Mouse (Mus musculus) hindbrain, embryonic 12.5 days (tissue): ENCODE measurements around the gene Med13l. TPM values are rescaled to one million over a fixed set of nuclear protein-coding genes. Genes with fewer than 3 reads are reported as not detected.

ENCODE experiments used
- ATAC-seq: fragments of 200-750 bp; cut with Nextera tagmentation; 2 replicates; pipeline ENCODE4 v1.8.0; 2017; ENCODE audit warnings: moderate TSS enrichment; ENCODE audit not compliant: low FRiP score
- H3K27ac ChIP-seq: fragments of 300-500 bp; sonication (generic); 2 replicates; pipeline ENCODE4 v1.5.1; 2016; ENCODE audit warnings: mild to moderate bottlenecking
- H3K27me3 ChIP-seq: fragments of 300-500 bp; sonication (generic); 2 replicates; pipeline ENCODE4 v1.6.1; 2016; ENCODE audit warnings: mild to moderate bottlenecking
- H3K36me3 ChIP-seq: fragments of 300-500 bp; sonication (generic); 2 replicates; pipeline ENCODE4 v1.6.1; 2016; ENCODE audit warnings: mild to moderate bottlenecking
- H3K4me1 ChIP-seq: fragments of 300-500 bp; sonication (generic); 2 replicates; pipeline ENCODE4 v1.6.1; 2016
- H3K4me2 ChIP-seq: fragments of 300-500 bp; sonication (generic); replicated peaks from 2 replicates; pipeline ENCODE4 v1.6.1; 2016; ENCODE audit warnings: mild to moderate bottlenecking
- H3K4me3 ChIP-seq: fragments of 300-500 bp; sonication (generic); 2 replicates; pipeline ENCODE4 v1.5.1; 2016; ENCODE audit warnings: mild to moderate bottlenecking
- H3K9ac ChIP-seq: fragments of 300-500 bp; sonication (generic); 2 replicates; pipeline ENCODE4 v1.6.1; 2016; ENCODE audit warnings: mild to moderate bottlenecking, moderate library complexity
- H3K9me3 ChIP-seq: fragments of 300-500 bp; sonication (generic); replicated peaks from 2 replicates; pipeline ENCODE4 v1.6.1; 2016; ENCODE audit warnings: mild to moderate bottlenecking
- WGBS: fragments of 180-500 bp; shearing (Covaris S2); methylation state at CpG from one replicate; pipeline ENCODE4 v1.1.7; 2016; 5-methylcytosine and 5-hydroxymethylcytosine counted together
- polyA plus RNA-seq: library from polyadenylated mRNA; unstranded; fragments of >200 nt; fragmentation: Nextera tagmentation; extraction: Ambion mirVana; gene quantifications from 2 replicates; pipeline ENCODE4 v1.2.1, GENCODE M21; 2016

The Med13l gene
- polyA plus RNA-seq, 1 experiment from 2014 or later: 18.7 TPM

DNA sequence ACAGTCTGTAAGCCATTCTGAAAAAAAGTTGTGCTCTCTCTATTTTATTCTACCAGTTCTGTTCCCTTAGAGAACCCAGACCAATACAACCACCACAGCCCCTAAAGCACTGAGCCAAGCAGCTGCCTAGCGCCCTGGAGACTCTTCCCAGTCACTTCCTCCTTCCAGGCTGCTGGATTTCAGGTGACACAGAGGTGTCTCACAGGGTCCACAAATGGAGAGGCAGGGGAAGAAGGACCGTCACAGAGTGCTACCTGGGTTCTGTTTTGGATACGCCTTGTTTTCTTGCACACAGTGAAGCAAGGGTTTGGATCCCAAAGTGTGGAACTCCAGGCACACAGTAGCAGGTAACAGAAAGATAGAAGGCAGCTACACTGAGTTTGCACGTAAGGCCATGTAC is 140.5 kb downstream of the Med13l start:
- no peak overlapping the region for H3K9ac ChIP-seq
- H3K4me2 ChIP-seq: no peak overlapping the region
- 86% methylated on average over 4 of the region's 4 CpGs for WGBS
- no peaks in the 10 kb centered on the region for H3K9me3 ChIP-seq
- no peak overlapping the region for H3K27ac ChIP-seq
- H3K4me3 ChIP-seq: no peak overlapping the region
- no peaks in the 10 kb centered on the region for H3K36me3 ChIP-seq
- H3K4me1 ChIP-seq: peaks cover 59% of the 10 kb centered on the region
- H3K27me3 ChIP-seq: no peaks in the 10 kb centered on the region
- no peak for ATAC-seq

DNA sequence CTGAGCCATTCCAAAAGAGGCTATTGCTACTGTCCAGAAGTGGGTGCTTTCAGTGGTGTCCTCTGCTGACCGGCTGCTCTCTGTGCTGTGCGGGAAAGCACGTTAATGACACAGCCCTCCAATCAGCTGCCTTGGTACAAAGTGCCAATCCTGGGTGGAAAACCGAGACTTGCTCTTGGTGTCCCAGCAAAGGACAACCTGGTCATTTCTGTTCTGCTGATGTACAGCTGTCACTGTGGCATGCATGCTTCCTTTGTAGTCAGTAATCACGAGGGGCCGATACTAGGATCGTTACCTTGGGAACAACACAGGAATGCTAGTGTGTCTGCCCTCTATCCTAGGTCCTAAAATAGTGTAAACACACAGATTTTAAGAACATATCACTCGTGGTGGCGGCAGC is 142.2 kb downstream of the Med13l start:
- Histone ChIP-seq H3K27ac (no peak overlapping the region), H3K9ac (no peak overlapping the region), H3K36me3 (no peaks in the 10 kb centered on the region), H3K4me1 (peaks cover 69% of the 10 kb centered on the region), H3K4me2 (no peak overlapping the region), H3K27me3 (no peaks in the 10 kb centered on the region), H3K4me3 (no peak overlapping the region), H3K9me3 (no peaks in the 10 kb centered on the region)
- WGBS: 22% methylated on average over 9 of the region's 9 CpGs
- no peak for ATAC-seq

DNA sequence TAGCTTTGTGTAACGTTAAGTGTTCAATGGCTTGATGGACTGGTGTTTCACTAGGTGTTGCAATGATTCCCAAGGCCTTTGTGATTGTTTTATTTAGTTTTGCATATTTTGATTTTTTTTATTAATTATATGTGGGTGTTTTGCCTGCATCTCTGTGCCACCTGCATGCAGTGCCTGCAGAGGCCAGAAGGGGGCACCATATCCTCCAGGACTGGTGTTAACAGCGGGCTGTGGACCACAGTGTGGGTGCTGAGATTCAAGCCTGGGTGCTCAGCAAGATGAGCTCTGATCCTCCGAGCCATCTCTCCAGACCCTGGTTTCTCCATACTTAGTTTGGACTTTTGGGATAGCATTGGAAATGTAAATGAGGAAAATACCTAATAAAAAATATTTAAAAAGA is 143.7 kb downstream of the Med13l start:
- no peak overlapping the region for H3K4me3 ChIP-seq
- H3K9me3 ChIP-seq: no peaks in the 10 kb centered on the region
- no peak overlapping the region for H3K4me2 ChIP-seq
- no peak for ATAC-seq
- no peaks in the 10 kb centered on the region for H3K36me3 ChIP-seq
- no peaks in the 10 kb centered on the region for H3K27me3 ChIP-seq
- H3K9ac ChIP-seq: no peak overlapping the region
- H3K27ac ChIP-seq: no peak overlapping the region
- peaks cover 78% of the 10 kb centered on the region for H3K4me1 ChIP-seq
- 77% methylated on average over 3 of the region's 3 CpGs for WGBS

DNA sequence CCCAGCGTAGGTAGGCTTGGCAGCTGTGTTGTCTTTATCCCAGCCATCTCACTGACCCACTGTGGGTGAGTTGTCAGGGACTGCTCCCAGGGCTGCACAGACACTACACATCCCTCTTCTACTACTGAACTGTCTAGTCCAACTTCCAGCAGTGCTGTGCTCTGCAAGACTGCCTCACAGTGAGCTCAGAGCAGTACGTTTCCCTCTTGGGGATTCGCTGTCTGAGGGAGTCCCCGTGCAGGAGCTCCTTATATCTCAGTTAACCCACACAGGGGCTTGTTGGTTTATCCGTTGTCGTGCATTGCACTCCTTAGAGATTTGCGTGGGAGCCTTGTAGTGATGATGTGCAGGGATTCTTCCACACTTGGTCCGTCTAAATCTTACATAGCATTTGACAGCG is 144.5 kb downstream of the Med13l start:
- 90% methylated on average over 9 of the region's 9 CpGs for WGBS
- no peak overlapping the region for H3K4me3 ChIP-seq
- no peak for ATAC-seq
- H3K27ac ChIP-seq: no peak overlapping the region
- H3K27me3 ChIP-seq: no peaks in the 10 kb centered on the region
- no peak overlapping the region for H3K4me2 ChIP-seq
- H3K36me3 ChIP-seq: no peaks in the 10 kb centered on the region
- H3K4me1 ChIP-seq: peaks cover 82% of the 10 kb centered on the region
- H3K9me3 ChIP-seq: no peaks in the 10 kb centered on the region
- H3K9ac ChIP-seq: no peak overlapping the region

DNA sequence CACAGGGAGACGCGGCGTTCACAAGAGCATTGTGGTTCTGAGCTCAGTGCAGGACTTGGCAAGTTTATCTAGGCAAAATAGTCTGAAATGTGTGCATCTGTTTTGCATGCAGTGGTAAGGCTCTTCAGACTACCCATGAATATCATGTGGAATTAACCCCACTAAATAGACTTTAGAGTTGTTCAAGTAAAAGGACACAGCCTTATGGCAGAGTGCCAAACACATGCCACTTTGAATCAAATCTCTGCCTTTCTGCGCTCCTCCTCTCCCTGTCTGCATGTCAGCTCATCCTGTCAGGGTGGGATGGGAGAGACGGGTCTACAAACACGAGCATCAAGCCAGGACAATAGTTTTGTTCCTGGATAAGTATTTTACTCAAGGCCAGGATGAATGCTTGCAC is 145.5 kb downstream of the Med13l start:
- Histone ChIP-seq H3K27ac (peak overlapping the region; percentile 60), H3K27me3 (no peaks in the 10 kb centered on the region), H3K9ac (no peak overlapping the region), H3K4me1 (peaks cover 82% of the 10 kb centered on the region), H3K36me3 (no peaks in the 10 kb centered on the region), H3K4me2 (no peak overlapping the region), H3K9me3 (no peaks in the 10 kb centered on the region), H3K4me3 (no peak overlapping the region)
- WGBS: 57% methylated on average over 6 of the region's 6 CpGs
- ATAC-seq: no peak

DNA sequence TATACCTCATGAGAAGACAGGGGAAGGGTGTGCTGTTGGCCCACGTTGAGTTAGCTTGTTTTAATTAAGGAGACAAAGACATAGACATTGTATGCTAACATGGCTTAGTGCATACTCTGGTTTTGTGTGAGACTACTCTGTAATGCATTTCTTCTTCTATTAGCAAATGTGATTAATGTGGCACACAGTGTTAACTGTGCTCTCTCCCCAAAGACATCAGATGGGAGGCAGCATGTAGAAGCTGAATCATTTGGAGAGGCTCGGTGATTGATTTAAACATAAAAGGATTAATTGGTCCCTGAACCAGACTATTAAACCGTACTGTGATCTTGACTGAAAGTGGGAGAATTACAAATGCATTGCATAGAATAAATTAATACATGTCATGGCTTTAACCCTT is 145.9 kb downstream of the Med13l start:
- no peak for ATAC-seq
- WGBS: 40% methylated on average over 3 of the region's 3 CpGs
- no peak overlapping the region for H3K9ac ChIP-seq
- H3K4me1 ChIP-seq: peaks cover 81% of the 10 kb centered on the region
- H3K27me3 ChIP-seq: no peaks in the 10 kb centered on the region
- peak overlapping the region; percentile 60 for H3K27ac ChIP-seq
- H3K4me2 ChIP-seq: no peak overlapping the region
- H3K9me3 ChIP-seq: no peaks in the 10 kb centered on the region
- H3K4me3 ChIP-seq: no peak overlapping the region
- H3K36me3 ChIP-seq: no peaks in the 10 kb centered on the region

DNA sequence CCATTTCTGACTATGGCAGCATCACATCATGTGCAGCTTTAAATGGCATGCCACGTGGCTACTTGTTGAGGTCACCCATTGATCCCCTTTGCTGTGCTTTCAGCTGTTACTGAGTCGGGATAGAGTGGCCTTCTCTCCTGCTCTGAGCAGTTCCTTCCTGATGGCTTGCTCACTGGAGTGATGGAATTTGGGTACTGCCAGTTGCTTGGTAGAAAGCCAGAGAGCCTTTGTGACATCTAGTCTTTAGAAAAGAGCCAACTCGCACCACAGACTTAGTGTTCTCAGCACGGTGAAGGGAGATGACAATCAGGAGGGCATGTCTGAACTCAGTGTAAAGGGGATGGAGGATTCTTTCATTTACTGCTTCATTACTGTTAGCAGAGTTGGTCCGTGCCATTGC is 147.0 kb downstream of the Med13l start:
- no peaks in the 10 kb centered on the region for H3K9me3 ChIP-seq
- no peak overlapping the region for H3K4me2 ChIP-seq
- no peak overlapping the region for H3K27ac ChIP-seq
- peaks cover 79% of the 10 kb centered on the region for H3K4me1 ChIP-seq
- H3K4me3 ChIP-seq: no peak overlapping the region
- H3K9ac ChIP-seq: no peak overlapping the region
- 68% methylated on average over 5 of the region's 5 CpGs for WGBS
- no peaks in the 10 kb centered on the region for H3K36me3 ChIP-seq
- no peak for ATAC-seq
- no peaks in the 10 kb centered on the region for H3K27me3 ChIP-seq

DNA sequence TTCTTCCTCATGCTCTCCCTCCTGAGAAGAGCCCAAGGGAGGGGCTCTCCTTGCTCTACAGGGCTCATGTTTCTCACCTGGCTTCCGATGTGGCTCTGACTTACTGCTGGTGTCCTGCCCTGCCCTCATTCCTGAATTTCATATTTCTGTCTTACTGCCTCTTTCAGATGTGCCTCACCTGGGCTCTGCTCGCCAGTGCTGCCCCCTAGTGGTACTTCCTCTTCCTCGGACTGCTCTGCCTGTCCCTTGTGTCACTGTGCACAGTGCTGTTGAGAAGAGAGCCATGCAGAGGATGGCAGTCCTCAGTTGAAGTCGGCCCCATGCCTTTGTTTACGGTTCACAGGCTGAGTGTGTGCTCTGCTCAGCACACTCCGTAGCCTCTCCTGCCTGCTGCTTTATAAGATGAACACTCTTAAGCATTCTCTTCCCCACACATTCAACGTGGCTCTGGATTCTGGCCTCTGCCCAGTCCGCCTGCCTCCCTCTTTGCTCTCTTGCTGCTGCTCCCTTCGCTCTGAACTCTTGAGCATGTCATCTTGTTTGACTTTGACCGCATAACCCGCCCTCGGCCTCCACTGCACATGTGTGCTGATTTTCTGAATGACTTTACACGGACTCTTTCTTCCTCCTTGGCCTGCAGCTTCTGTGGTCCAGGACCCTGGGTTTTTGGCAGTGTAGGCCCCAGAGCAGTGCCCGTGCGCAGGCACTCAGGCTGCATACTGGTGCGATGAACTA is 147.9 kb downstream of the Med13l start:
- Histone ChIP-seq H3K4me2 (no peak overlapping the region), H3K9ac (0 out of 2 replicates have a peak overlapping the region, but pooled peaks have one; percentile 13), H3K4me1 (peaks cover 71% of the 10 kb centered on the region), H3K4me3 (no peak overlapping the region), H3K36me3 (no peaks in the 10 kb centered on the region), H3K9me3 (no peaks in the 10 kb centered on the region), H3K27me3 (no peaks in the 10 kb centered on the region), H3K27ac (no peak overlapping the region)
- 69% methylated on average over 16 of the region's 16 CpGs for WGBS
- peak; percentile 39; the same call in 1 of the 2 replicates for ATAC-seq

DNA sequence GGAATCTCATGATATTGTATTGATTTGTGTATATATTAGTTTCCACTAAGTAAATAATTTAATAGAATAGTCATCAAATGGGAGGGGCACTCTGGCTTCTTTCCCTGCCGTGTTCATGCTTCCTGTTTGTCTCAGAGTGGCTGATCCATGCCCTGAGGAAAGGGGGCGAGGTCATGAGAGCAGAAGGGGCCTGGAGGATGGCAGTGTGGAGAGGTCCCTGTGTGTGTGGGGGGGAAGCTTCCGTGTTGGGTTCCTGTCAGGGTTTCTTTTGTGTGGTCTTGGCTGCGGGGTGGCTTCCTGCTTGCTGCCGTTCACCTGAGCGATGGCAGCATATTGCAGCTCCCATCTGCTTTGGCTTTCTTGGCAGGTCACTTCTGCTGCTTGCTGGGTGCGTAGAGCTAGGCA is 149.4 kb downstream of the Med13l start:
- no peaks in the 10 kb centered on the region for H3K36me3 ChIP-seq
- H3K4me2 ChIP-seq: no peak overlapping the region
- peaks cover 66% of the 10 kb centered on the region for H3K4me1 ChIP-seq
- no peak overlapping the region for H3K9ac ChIP-seq
- WGBS: 71% methylated on average over 7 of the region's 7 CpGs
- no peaks in the 10 kb centered on the region for H3K9me3 ChIP-seq
- no peak for ATAC-seq
- H3K27me3 ChIP-seq: no peaks in the 10 kb centered on the region
- no peak overlapping the region for H3K4me3 ChIP-seq
- H3K27ac ChIP-seq: no peak overlapping the region

DNA sequence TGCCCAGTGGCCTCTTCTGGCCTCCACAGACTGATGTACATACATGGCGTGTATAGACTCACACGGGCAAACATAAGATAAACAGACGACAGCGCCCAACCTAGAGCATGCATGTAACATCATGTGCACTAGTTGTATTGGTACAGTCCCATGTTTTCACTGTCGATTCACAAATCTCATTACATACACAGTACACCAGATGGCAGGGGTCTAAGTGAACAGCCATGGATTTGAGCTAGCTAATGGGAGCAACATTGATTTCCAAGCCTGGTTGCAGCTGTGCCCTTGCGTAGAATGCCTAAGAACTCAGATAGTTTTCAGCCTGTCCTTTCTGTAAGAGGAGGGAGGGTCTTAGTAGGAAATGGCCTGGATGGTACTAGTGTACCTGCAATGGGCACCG is 155.0 kb downstream of the Med13l start:
- WGBS: 90% methylated on average over 7 of the region's 7 CpGs
- no peak for ATAC-seq

DNA sequence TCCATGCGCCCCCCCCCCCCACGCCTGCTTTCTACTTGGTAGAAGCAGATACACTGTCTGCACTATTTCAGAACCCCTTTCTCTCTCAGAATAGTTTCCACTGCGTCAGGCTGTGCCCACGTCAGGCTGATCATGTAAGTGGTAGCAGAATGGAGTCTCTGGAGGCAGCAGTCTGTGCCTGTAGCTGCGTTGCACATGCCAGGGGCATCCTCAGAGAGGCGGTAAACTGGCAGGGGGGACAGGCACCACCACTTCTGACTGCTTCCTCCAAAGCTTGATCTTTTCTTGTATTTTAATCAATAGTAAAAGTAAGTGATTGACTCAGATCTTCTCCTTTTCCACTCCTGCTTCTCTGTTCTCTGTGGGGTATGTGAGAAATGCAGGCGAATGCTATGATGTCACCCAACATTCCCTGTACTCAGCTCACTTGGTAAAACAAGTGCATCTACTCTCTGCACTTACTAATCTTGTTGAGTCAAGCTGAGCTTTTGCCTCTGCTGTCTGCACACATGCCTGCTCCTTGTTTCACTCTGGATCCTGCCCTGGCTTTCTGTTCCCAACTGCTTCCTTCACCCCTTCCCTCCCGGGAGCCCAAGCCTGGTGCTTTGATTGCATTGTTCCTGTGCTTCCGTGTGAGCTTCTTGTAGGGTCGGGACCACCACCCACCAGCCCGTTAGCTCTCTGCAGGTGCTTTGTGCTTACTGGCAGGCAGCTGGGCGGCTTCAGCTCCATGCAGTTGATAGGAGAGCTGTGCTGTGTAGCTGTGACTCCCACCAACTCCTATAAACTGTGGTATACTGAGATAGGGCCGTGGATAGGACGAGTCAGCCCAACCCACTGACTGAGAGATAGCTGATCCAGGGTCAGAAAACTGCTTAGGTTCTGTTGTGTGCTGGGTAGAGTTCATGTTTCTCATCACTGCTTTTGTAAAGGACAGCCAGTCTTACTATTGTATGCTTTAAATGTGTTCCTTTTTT is 156.1 kb downstream of the Med13l start:
- no peak for ATAC-seq
- peaks cover 35% of the 10 kb centered on the region for H3K4me1 ChIP-seq

More for the DNA sequence above, 155.0 kb downstream of the Med13l start:
- H3K36me3 ChIP-seq: no peaks in the 10 kb centered on the region
- H3K4me2 ChIP-seq: no peak overlapping the region
- no peak overlapping the region for H3K4me3 ChIP-seq
- H3K4me1 ChIP-seq: peaks cover 43% of the 10 kb centered on the region
- no peak overlapping the region for H3K27ac ChIP-seq
- no peaks in the 10 kb centered on the region for H3K9me3 ChIP-seq
- no peak overlapping the region for H3K9ac ChIP-seq
- no peaks in the 10 kb centered on the region for H3K27me3 ChIP-seq

DNA sequence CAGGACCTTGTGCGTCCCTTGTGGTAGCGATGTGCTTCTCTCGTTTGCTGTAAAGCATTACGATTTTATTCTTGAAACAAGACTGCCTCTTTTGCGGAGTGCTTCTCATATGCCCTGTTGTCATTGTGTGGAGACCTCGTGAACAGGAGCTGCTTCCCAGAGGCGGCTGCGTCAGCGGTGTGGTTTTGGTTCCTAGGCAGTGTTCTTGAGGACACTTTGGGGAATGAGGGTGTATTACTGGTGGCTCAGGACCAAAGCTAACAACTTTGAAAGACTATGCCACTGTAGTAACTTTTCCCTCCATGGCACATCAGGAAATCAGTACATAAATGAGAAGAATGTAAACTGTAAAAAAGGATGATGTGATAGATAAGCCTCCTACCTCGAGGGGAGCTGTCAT is 157.0 kb downstream of the Med13l start:
- Histone ChIP-seq H3K4me3 (no peak overlapping the region), H3K4me1 (peaks cover 28% of the 10 kb centered on the region), H3K27ac (no peak overlapping the region), H3K9me3 (no peaks in the 10 kb centered on the region), H3K36me3 (peaks cover 8% of the 10 kb centered on the region), H3K27me3 (no peaks in the 10 kb centered on the region), H3K4me2 (no peak overlapping the region), H3K9ac (no peak overlapping the region)
- WGBS: 76% methylated on average over 10 of the region's 10 CpGs
- ATAC-seq: no peak

More for the DNA sequence above, 156.1 kb downstream of the Med13l start:
- H3K9me3 ChIP-seq: no peaks in the 10 kb centered on the region
- H3K4me3 ChIP-seq: no peak overlapping the region
- H3K9ac ChIP-seq: no peak overlapping the region
- H3K27me3 ChIP-seq: no peaks in the 10 kb centered on the region
- no peak overlapping the region for H3K4me2 ChIP-seq
- no peak overlapping the region for H3K27ac ChIP-seq
- 50% methylated on average over 14 of the region's 14 CpGs for WGBS
- H3K36me3 ChIP-seq: peaks cover 2% of the 10 kb centered on the region; the same call in 1 of the 2 replicates
